Mouse (Mus musculus) lung, postnatal 4 days (tissue): Measurements from ENCODE around the gene Sdhb.

Source experiments
- DNase-seq, 2 experiments: peaks; one replicate each; pipeline ENCODE4 v3.0.0; 2021

Gene Sdhb

GRCm38 (mm10) chr4:140960781-140961466 lies at the start of gene Sdhb:
Sdhb (plus strand) TSS chr4:140961203.
- peak; percentile 96 to 99 for DNase-seq

GRCm38 (mm10) chr4:140911416-140911815 lies 49.6 kb upstream of the Sdhb start:
- no peak for DNase-seq

GRCm38 (mm10) chr4:140912271-140912833 lies 48.7 kb upstream of the Sdhb start:
- DNase-seq = no peak

- no peak for DNase-seq
These were observed 47.4 kb upstream of the Sdhb start for GRCm38 (mm10) chr4:140913565-140913964.

DNA sequence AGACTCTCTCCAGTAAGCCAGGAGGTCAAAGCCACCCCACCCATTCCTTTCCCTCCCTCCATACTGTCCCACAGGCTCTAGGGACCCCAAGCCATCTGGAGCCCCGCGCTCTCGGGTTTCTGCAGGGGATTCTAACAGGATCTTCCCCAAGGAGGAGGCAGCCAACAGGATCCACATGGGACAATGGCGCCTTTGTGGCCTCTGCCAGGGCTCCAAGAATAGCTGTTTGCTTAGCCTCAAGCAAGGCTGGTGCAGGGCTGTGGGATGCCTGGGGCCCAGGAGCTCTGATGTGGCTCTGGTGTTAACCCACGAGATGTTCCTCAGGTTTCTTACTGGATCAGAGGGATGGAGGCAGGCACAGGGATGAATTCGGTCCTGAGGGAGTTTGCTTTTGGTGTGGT lies 46.3 kb upstream of the Sdhb start:
- no peak for DNase-seq

DNA sequence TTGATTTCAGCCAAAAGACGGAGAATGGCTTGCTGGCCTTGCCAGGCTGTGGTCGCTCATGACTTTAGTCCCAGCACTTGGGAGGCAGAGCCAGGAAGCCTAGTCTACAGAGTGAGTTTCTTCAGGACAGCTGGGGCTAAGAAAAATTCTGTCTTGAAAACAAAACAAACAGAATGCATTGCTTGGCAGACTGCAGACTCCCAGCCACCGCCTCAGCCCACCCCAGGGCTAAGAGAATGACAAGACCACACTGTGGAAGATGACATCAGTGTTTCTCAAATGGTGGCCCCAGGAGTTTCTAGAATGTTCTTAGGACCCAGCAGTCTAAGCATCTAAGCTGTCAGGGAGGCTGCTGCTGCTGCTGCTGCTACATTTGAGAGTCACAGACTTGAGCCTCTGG lies 45.8 kb upstream of the Sdhb start:
- DNase-seq = peak in 1 of 2 experiments; percentile 31

- DNase-seq = peak in 1 of 2 experiments; percentile 9
These were observed 44.7 kb upstream of the Sdhb start for GRCm38 (mm10) chr4:140916296-140916695.

DNA sequence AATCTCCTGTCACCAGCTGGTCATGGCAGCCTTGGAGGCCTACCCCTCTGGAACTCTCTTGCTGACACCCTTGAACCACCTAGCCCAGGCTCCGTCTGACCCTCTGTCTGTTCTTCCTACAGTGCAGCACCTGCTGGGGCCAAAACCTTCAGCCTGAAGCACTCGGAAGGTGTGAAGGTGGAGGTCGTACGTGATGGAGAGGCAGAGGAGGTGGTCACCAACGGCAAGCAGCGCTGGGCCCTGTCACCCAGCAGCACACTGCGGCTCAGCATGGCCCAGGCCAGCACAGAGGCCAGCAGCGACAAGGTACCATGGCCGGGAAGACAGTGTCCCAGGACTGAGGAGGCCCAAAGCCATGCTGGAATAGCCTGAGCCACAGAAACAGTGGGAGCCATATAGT lies 43.6 kb upstream of the Sdhb start:
- DNase-seq = peak in 1 of 2 experiments; percentile 15

DNA sequence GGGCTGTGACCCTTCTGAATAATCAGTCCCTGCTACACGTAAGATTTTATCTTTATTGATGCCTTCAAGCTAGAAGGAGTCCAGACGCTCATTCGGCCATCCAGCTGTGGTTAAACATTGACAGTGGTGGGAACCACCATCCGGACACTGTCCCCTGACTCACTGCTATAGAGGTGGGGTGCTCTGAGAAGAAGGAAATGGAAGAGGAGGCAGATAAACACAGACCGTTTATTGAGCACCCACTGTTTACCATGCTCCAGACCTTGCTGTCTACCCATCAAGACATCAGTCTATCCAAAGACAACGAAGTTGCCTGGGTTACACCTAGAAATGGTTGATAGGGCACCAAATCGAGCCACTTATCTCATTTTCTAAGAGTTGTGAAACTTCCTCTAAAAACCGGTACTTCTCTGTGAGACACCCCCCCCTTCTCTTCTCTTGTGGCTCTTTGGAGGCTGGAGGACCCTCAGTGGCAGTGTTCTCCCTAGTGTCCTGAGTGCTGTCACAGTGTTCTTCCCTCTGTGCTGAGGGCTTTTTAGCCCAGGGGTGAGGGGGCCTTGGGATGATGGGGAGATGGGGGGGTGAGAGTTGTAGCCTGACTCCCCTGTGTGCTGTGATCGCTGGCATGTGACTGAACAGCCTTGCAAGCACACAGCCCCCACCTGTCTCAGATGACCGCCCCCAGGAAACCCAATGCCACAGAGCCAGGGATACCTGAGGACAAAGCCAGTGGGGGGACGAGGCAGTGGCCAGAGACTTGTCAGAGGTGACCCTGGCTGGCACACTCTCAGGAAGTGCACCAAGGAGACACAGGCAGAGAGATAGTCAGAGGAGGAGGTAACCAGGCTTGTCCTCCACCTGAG lies 40.8 kb upstream of the Sdhb start:
- DNase-seq = peak in 1 of 2 experiments; percentile 8

DNA sequence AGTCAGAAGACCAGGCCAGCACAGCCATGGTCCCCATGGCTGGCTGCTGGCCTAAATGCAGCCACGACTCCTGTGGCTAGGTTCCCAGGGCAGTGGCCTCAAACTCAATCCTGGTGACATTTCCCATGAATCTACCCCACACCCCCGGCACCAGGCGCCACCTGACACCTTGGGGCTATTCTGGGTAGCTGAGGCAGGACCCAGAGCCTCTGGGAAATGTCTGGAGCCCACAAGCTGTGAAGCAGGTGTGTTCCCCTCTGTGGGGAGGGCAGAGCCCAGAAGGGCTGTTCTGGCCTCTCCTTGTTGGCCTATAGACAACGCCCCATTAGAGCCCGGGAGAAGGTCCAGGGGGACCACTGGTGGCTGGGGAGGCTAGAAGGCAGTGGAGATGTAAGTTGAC lies 38.5 kb upstream of the Sdhb start:
- no peak for DNase-seq

- peak in 1 of 2 experiments; percentile 28 for DNase-seq
These were observed 35.4 kb upstream of the Sdhb start for GRCm38 (mm10) chr4:140925648-140926047.

DNA sequence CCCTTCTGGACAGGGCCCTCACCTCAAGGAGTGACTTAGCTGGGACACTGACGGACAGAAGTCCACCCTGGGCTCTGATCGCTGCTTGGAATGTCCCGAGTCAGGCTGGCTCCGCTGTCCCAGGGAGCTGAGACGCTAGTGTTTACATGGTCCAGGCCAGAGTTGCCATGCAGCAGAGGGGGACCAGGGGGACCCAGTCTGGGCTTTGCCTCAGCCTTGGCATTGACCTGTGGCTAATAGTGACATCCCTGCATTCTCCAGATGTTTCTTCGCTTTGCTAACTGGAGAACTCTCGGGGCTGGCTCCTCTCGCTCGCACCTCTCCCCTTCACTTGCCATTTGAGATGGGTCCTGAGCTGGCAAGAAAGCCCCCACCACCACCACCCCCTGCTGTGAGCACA lies 32.7 kb upstream of the Sdhb start:
- no peak for DNase-seq

GRCm38 (mm10) chr4:140929745-140930144 lies 31.3 kb upstream of the Sdhb start:
- no peak for DNase-seq

DNA sequence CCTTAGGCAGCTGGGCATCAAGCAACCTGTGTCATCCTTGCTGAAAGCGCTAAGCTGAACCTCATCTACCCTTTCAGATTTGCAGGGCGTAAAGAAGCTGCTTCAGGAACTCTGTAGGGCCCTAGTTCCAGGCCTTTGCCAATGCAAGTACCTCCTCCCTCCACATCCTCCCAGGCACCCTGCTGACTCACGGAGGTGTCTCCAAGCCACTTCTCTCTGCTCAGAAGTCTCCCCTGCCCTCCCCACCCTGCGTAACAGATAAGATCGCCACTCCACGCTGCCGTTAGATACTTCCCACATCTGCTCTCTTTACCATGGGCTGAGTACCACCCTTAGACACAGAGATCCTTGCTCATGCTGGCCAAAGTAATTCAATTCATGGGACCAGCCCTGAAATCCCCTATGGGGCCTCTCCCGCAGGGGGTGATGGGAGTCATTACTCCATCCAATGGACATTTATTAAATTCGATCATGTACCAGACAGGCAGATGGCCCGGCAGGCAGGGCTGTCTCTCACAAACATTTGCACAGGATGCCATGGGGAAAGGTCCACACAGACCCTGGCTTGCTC lies 30.0 kb upstream of the Sdhb start:
- no peak for DNase-seq

DNA sequence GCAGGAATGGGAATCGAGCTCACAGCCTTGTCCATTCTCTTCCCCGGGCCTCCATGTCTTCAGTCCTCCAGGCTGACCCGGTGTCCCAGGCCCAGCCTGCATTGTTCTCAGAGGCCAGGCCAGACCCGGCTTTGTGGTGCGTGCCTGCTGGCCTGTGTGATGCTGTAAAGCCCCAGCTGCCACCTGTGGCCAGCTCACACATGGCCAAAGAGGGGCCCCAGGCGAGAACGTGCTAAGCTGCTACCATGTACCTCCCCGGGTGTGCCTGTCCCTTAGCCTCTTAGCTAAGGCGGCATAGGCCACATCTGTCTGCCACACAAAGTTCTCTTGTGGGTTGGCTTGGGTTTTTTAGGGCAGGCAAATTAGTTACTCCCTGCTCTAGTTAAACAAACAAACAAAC lies 25.4 kb upstream of the Sdhb start:
- no peak for DNase-seq

DNA sequence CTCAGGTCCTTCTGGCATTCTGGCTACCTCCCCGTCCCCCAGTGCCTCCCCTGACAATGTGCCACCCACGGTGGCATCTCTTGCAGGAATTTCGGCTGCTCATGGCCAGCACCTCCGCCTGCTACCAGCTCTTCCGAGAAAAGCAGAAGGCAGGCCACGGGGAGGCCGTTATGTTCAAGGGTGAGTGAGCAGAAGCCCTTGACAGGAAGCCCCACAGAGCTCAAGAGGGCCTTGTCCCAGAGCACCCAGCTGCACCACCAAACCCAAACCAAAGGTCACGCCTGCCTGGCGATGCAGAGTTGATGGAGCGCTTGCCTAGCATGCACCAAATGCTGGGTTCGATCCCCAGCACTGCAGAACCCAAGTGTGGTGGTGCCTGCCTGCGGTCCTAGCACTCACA lies 16.6 kb upstream of the Sdhb start:
- DNase-seq = no peak

GRCm38 (mm10) chr4:140944961-140945442 lies 16.0 kb upstream of the Sdhb start:
- DNase-seq = peak in 1 of 2 experiments; percentile 45

DNA sequence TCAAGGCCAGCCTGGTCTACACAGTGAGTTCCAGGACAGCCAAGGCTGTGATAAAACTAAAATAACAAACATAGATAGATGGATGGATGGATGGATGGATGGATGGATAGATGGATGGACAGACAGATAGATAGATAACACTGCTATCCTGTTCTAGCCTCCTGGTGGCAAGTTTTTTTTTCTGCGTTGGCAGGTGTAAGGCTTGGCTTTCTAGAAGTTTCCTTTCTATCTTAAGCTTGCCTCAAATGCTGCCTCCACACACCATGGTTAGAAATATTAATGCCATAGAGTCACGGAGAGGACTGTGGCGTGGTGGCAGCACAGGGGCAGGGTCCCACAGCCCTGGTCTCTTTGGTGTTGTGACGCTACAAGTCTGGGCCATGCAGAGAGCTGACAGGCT lies 15.4 kb upstream of the Sdhb start:
- DNase-seq = no peak

DNA sequence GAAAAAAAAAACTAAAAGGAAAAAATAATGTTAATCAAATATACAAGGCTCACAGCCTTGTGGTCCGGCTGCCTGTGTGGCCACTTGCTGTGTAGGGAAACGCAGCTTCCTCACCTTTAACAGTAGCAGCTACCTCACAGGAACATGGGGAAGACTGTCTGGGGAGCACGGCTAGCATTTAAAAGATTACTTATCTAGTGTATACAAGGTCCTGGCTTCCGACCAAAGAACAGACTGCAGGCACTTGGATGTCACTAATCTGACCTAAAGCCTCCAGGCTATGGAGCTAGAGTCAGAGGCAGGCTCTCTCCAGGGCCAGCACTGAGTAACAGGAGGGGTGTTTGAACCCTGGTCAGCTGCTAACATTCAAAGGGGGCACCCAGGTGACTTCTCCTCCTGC lies 15.0 kb upstream of the Sdhb start:
- no peak for DNase-seq

- no peak for DNase-seq
These were observed 14.3 kb upstream of the Sdhb start for GRCm38 (mm10) chr4:140946580-140947205.

GRCm38 (mm10) chr4:140947487-140948440 lies 13.2 kb upstream of the Sdhb start:
- DNase-seq = no peak

DNA sequence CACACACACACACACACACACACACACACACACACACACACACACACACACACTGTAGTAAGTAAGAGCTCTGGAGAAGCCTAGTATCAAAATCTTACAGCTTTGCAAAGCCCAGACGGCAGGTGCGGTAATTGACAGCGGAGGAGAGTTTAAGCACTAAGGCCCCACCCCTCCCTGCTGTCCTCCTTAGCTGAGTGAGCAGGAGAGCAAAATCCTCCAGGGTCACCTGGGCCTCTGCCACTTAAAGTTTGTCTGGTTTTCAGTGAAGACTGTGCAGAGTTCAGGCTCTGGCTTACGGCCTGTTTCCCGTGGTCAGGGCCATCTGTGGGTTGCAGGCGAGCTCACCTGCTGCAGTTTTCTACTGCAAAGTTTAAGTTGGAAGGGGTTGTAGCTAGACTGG lies 12.5 kb upstream of the Sdhb start:
- no peak for DNase-seq
